Mouse (Mus musculus) ES-E14 (cell line): ENCODE data around the gene Ctrc. TPM values are rescaled to one million over a fixed set of nuclear protein-coding genes. Genes with fewer than 3 reads are reported as not detected.

Source experiments
- DNase-seq: peaks from one replicate; pipeline ENCODE4 v3.0.0-alpha.2; 2013; ENCODE audit warnings: low read depth, low spot score
- H3K27ac ChIP-seq: 2 replicates; pipeline ENCODE4 v1.5.1; 2012; ENCODE audit warnings: low read depth, mild to moderate bottlenecking, low read length, moderate library complexity, mixed read lengths; ENCODE audit not compliant: poor library complexity, insufficient read depth, severe bottlenecking
- H3K36me3 ChIP-seq: 2 replicates; pipeline ENCODE4 v1.6.1; 2012; ENCODE audit warnings: mild to moderate bottlenecking, low read length, moderate library complexity, mixed read lengths; ENCODE audit not compliant: control insufficient read depth, poor library complexity, insufficient read depth, severe bottlenecking
- H3K4me1 ChIP-seq, 2 experiments: fragments of 150-350 bp in 1 of 2; sonication (generic) in 1 of 2; 2 replicates each; pipeline ENCODE4 v1.6.1; 2012; ENCODE audit warnings: low read length in 2 of 2, mild to moderate bottlenecking in 1 of 2, mixed read lengths in 1 of 2; ENCODE audit not compliant: control insufficient read depth in 2 of 2, insufficient read depth in 2 of 2, poor library complexity in 1 of 2
- H3K4me3 ChIP-seq, 2 experiments: fragments of 150-350 bp in 1 of 2; sonication (generic) in 1 of 2; 2 replicates each; pipeline ENCODE4 v1.5.1; 2012; ENCODE audit warnings: low read length in 2 of 2, low read depth in 1 of 2, mild to moderate bottlenecking in 1 of 2, mixed read lengths in 1 of 2; ENCODE audit not compliant: insufficient read depth in 1 of 2, poor library complexity in 1 of 2, severe bottlenecking in 1 of 2
- H3K9ac ChIP-seq: 2 replicates; pipeline ENCODE4 v1.6.1; 2012; ENCODE audit warnings: low read depth, mild to moderate bottlenecking, low read length, mixed read lengths; ENCODE audit not compliant: poor library complexity, insufficient read depth, severe bottlenecking
- H3K9me3 ChIP-seq: fragments of 150-350 bp; sonication (generic); 2 replicates; pipeline ENCODE4 v1.6.1; 2012; ENCODE audit warnings: low read depth, mild to moderate bottlenecking, low read length; ENCODE audit not compliant: control insufficient read depth, insufficient read depth
- CHD2 ChIP-seq: IDR thresholded peaks from 2 replicates; pipeline ENCODE4 v1.6.1; 2014; ENCODE audit warnings: mild to moderate bottlenecking, low read depth, low read length, inconsistent platforms
- HCFC1 ChIP-seq: IDR thresholded peaks from 2 replicates; pipeline ENCODE4 v1.6.1; 2012; ENCODE audit warnings: low read length, inconsistent platforms, borderline replicate concordance; ENCODE audit not compliant: insufficient read depth
- MAFK ChIP-seq: IDR thresholded peaks from 2 replicates; pipeline ENCODE4 v1.6.1; 2014; ENCODE audit warnings: mild to moderate bottlenecking, low read depth, low read length, inconsistent platforms; ENCODE audit not compliant: insufficient read depth
- ZC3H11A ChIP-seq: IDR thresholded peaks from 2 replicates; pipeline ENCODE4 v1.6.1; 2012; ENCODE audit warnings: low read depth, mild to moderate bottlenecking, inconsistent platforms, low read length, borderline replicate concordance
- ZNF384 ChIP-seq: IDR thresholded peaks from 2 replicates; pipeline ENCODE4 v1.6.1; 2012; ENCODE audit warnings: low read depth, low read length, inconsistent platforms
- in situ Hi-C, 2 experiments: fragments of 600-800 bp; cut with MboI; formaldehyde crosslinking; loops; one replicate each; pipeline ENCODE4 v1.15.1; 2025; ENCODE audit warnings: low sequenced_read_pairs in 2 of 2, inconsistent platforms in 1 of 2; ENCODE audit not compliant: unreplicated experiment in 2 of 2
- total RNA-seq: library from RNA; depleted of rRNA; stranded (reverse); fragments of 300-350 nt; gene quantifications from 2 replicates; pipeline ENCODE4 v1.2.3, GENCODE M21; 2012

Gene Ctrc
- total RNA-seq, 1 experiment = not detected

GRCm38 (mm10) chr4:141809850-141810464 lies 36.2 kb downstream of the Ctrc start:
- Histone ChIP-seq H3K4me3 (no peak overlapping the region), H3K36me3 (peaks cover 28% of the 10 kb centered on the region; the same call in 1 of the 2 replicates), H3K9me3 (no peaks in the 10 kb centered on the region), H3K9ac (no peak overlapping the region), H3K27ac (no peak overlapping the region), H3K4me1 (no peaks in the 10 kb centered on the region)
- TF ChIP-seq CHD2 = no peak
- TF ChIP-seq ZC3H11A = 0 out of 2 replicates have a peak, but pooled peaks have one; percentile 16
- no peak for TF ChIP-seq MAFK
- TF ChIP-seq HCFC1 = no peak
- in situ Hi-C loops = no loop called here
- no peak for DNase-seq

- H3K9ac ChIP-seq = no peak overlapping the region
- H3K4me1 ChIP-seq = no peaks in the 10 kb centered on the region
- in situ Hi-C loops = no loop called here
- TF ChIP-seq ZNF384 (no peak), CHD2 (no peak), MAFK (no peak), HCFC1 (no peak), ZC3H11A (no peak)
- H3K4me3 ChIP-seq = no peak overlapping the region
- no peak overlapping the region for H3K27ac ChIP-seq
- no peaks in the 10 kb centered on the region for H3K9me3 ChIP-seq
- DNase-seq = no peak
- peaks cover 25% of the 10 kb centered on the region; the same call in 1 of the 2 replicates for H3K36me3 ChIP-seq
Measured at GRCm38 (mm10) chr4:141805886-141806285, 40.3 kb downstream of the Ctrc start.

GRCm38 (mm10) chr4:141804105-141804504 lies 42.1 kb downstream of the Ctrc start:
- no peak for DNase-seq
- Histone ChIP-seq H3K4me1 (no peaks in the 10 kb centered on the region), H3K4me3 (no peak overlapping the region), H3K9ac (no peak overlapping the region), H3K36me3 (peaks cover 22% of the 10 kb centered on the region; the same call in 1 of the 2 replicates), H3K9me3 (no peaks in the 10 kb centered on the region), H3K27ac (no peak overlapping the region)
- no peak for TF ChIP-seq ZNF384
- TF ChIP-seq HCFC1 = no peak
- TF ChIP-seq CHD2 = no peak
- no peak for TF ChIP-seq ZC3H11A
- TF ChIP-seq MAFK = no peak
- in situ Hi-C loops = no loop called here

GRCm38 (mm10) chr4:141797545-141797944 lies 48.6 kb downstream of the Ctrc start:
- Histone ChIP-seq H3K36me3 (peaks cover 8% of the 10 kb centered on the region), H3K4me3 (no peak overlapping the region), H3K27ac (no peak overlapping the region; the same call in 1 of the 2 replicates), H3K9me3 (no peaks in the 10 kb centered on the region), H3K4me1 (peaks cover 0 to 3% of the 10 kb centered on the region in 2 experiments; a peak in 1 of 4 replicates), H3K9ac (no peak overlapping the region)
- DNase-seq = no peak
- in situ Hi-C loops = no loop called here
- TF ChIP-seq ZNF384 (no peak), MAFK (no peak), HCFC1 (no peak), CHD2 (no peak), ZC3H11A (no peak)
